Mouse (Mus musculus) MEL (cell line): ENCODE results near the gene Ten1.

Source experiments
- CHD2 ChIP-seq: IDR thresholded peaks from 2 replicates; pipeline ENCODE4 v1.6.1; 2011; ENCODE audit warnings: low read length, improper control_type of control experiment
- CTCF ChIP-seq, 3 experiments: IDR thresholded peaks in 2 of 3; conservative IDR thresholded peaks in 1 of 3; 2 replicates each; pipeline ENCODE4 v1.5.1; 2011 to 2012; ENCODE audit warnings: low read length in 3 of 3, low read depth in 2 of 3, mild to moderate bottlenecking in 2 of 3, improper control_type of control experiment in 1 of 3, inconsistent platforms in 1 of 3, mixed read lengths in 1 of 3, moderate library complexity in 1 of 3; ENCODE audit not compliant: control insufficient read depth in 1 of 3, insufficient read depth in 1 of 3, poor library complexity in 1 of 3, severe bottlenecking in 1 of 3
- EP300 ChIP-seq, 2 experiments: IDR thresholded peaks; 2 replicates each; pipeline ENCODE4 v1.6.1; 2011; ENCODE audit warnings: improper control_type of control experiment in 2 of 2, low read length in 2 of 2, low read depth in 1 of 2, mild to moderate bottlenecking in 1 of 2
- MAFK ChIP-seq: IDR thresholded peaks from 2 replicates; pipeline ENCODE4 v1.6.1; 2011; ENCODE audit warnings: low read depth, mild to moderate bottlenecking, low read length, improper control_type of control experiment, borderline replicate concordance
- MAZ ChIP-seq: IDR thresholded peaks from 2 replicates; pipeline ENCODE4 v1.6.1; 2012; ENCODE audit warnings: low read depth, mild to moderate bottlenecking, inconsistent platforms, low read length, improper control_type of control experiment
- MEF2A ChIP-seq: IDR thresholded peaks from 2 replicates; pipeline ENCODE4 v1.6.1; 2014; ENCODE audit warnings: low read depth, mild to moderate bottlenecking, inconsistent platforms, low read length, improper control_type of control experiment; ENCODE audit not compliant: poor library complexity, insufficient replicate concordance, severe bottlenecking; ENCODE audit errors: extremely low read depth
- POLR2A ChIP-seq, 2 experiments: IDR thresholded peaks; 2 replicates each; pipeline ENCODE4 v1.6.1; 2011 to 2012; ENCODE audit warnings: low read length in 2 of 2, mild to moderate bottlenecking in 2 of 2, control low read depth in 1 of 2, improper control_type of control experiment in 1 of 2, low read depth in 1 of 2, moderate library complexity in 1 of 2; ENCODE audit not compliant: control insufficient read depth in 1 of 2, insufficient read depth in 1 of 2, poor library complexity in 1 of 2
- TAL1 ChIP-seq: IDR thresholded peaks from 2 replicates; pipeline ENCODE4 v1.6.1; 2012; ENCODE audit warnings: mild to moderate bottlenecking, inconsistent platforms, low read length, moderate library complexity, mixed read lengths
- TCF12 ChIP-seq: IDR thresholded peaks from 2 replicates; pipeline ENCODE4 v1.6.1; 2014; ENCODE audit warnings: low read depth, mild to moderate bottlenecking, inconsistent platforms, low read length, improper control_type of control experiment, moderate library complexity
- USF1 ChIP-seq: IDR thresholded peaks from 2 replicates; pipeline ENCODE4 v1.6.1; 2014; ENCODE audit warnings: low read depth, mild to moderate bottlenecking, inconsistent platforms, low read length, improper control_type of control experiment, moderate library complexity
- ZNF384 ChIP-seq: IDR thresholded peaks from 2 replicates; pipeline ENCODE4 v1.6.1; 2012; ENCODE audit warnings: low read depth, mild to moderate bottlenecking, inconsistent platforms, low read length, improper control_type of control experiment

- TF ChIP-seq MAZ (no peak), USF1 (no peak), CTCF (IDR thresholded peaks at IDR 0.05 in 2 of 3, conservative IDR thresholded peaks at IDR 0.05 in 1 of 3; ENCODE audit: control insufficient read depth in 1 of 3, insufficient read depth in 1 of 3, low read depth in 2 of 3, low read length in 3 of 3, poor library complexity in 1 of 3, severe bottlenecking in 1 of 3) (no peak), POLR2A (IDR thresholded peaks at IDR 0.05; ENCODE audit: control insufficient read depth in 1 of 2, insufficient read depth in 1 of 2, low read depth in 1 of 2, low read length in 2 of 2, poor library complexity in 1 of 2) (no peak), TAL1 (no peak), CHD2 (no peak), ZNF384 (no peak), TCF12 (no peak), MAFK (no peak), EP300 (IDR thresholded peaks at IDR 0.05; ENCODE audit: low read depth in 1 of 2, low read length in 2 of 2) (no peak), MEF2A (no peak)
Measured at GRCm38 (mm10) chr11:116187226-116187930, 11.3 kb upstream of the Ten1 start.
